Mouse (Mus musculus): Measurements from ENCODE around the gene Adcy1. TPM values are rescaled to one million over a fixed set of nuclear protein-coding genes. Genes with fewer than 3 reads are reported as not detected.

Adcy1 gene
- total and polyA plus RNA-seq, 3 experiments: 0.03 to 0.38 TPM; not detected in 1

GRCm38 (mm10) chr11:7114312-7114711, 51.0 kb downstream of the Adcy1 start:
- Histone ChIP-seq H3K4me3 (replicated peaks in 1 of 3; ENCODE audit: low read depth in 2 of 3, low read length in 2 of 3, poor library complexity in 1 of 3) (no peak overlapping the region), H3K79me2 (replicated peaks; ENCODE audit: control insufficient read depth, extremely low read depth, insufficient read depth, poor library complexity, severe bottlenecking) (no peaks in the 10 kb centered on the region), H3K9ac (ENCODE audit: insufficient read depth, low read depth) (no peak overlapping the region), H3K9me3 (replicated peaks; ENCODE audit: low read length) (no peaks in the 10 kb centered on the region), H3K27ac (ENCODE audit: insufficient read depth, low read depth) (no peak overlapping the region), H3K27me3 (replicated peaks) (peaks cover 78% of the 10 kb centered on the region), H3K4me2 (ENCODE audit: insufficient read depth, low read depth, poor library complexity, severe bottlenecking) (no peak overlapping the region), H3K4me1 (ENCODE audit: control insufficient read depth in 1 of 2, insufficient read depth in 2 of 2) (no peaks in the 10 kb centered on the region), H3K36me3 (replicated peaks in 1 of 2; ENCODE audit: control insufficient read depth in 1 of 2, insufficient read depth in 1 of 2, low read length in 1 of 2) (no peaks in the 10 kb centered on the region)
- dilution Hi-C loops (cut with MboI; ENCODE audit: extremely low pct_ligation_motif_present, extremely low pct_unique_long_range_greater_than_20kb, low sequenced_read_pairs) (no loop called here), in situ Hi-C loops (cut with MboI; ENCODE audit: low pct_ligation_motif_present, low pct_unique_long_range_greater_than_20kb, low sequenced_read_pairs) (no loop called here)
- TF ChIP-seq MAX (IDR thresholded peaks at IDR 0.05; ENCODE audit: low read length): no peak
- no peak for TF ChIP-seq SMC3 (IDR thresholded peaks at IDR 0.05; ENCODE audit: low read depth, low read length)
- TF ChIP-seq CTCF (conservative IDR thresholded peaks at IDR 0.05 in 1 of 2, IDR thresholded peaks at IDR 0.05 in 1 of 2; ENCODE audit: low read depth in 2 of 2, low read length in 2 of 2): no peak
- TF ChIP-seq JUN (IDR thresholded peaks at IDR 0.05; ENCODE audit: insufficient read depth, low read depth, low read length): no peak
- TF ChIP-seq CHD1 (IDR thresholded peaks at IDR 0.05; ENCODE audit: low read depth, low read length): no peak
- TF ChIP-seq POLR2A (IDR thresholded peaks at IDR 0.05; ENCODE audit: low read depth, low read length): no peak
- TF ChIP-seq MAZ (IDR thresholded peaks at IDR 0.05; ENCODE audit: low read depth, low read length): no peak
- TF ChIP-seq JUND (conservative IDR thresholded peaks at IDR 0.05; ENCODE audit: low read depth, low read length): no peak
- TF ChIP-seq USF2 (conservative IDR thresholded peaks at IDR 0.05; ENCODE audit: low read depth, low read length): no peak
- TF ChIP-seq SIN3A (IDR thresholded peaks at IDR 0.05; ENCODE audit: low read length): no peak
- no peak for TF ChIP-seq ZC3H11A (IDR thresholded peaks at IDR 0.05; ENCODE audit: low read depth, low read length)
- TF ChIP-seq UBTF (IDR thresholded peaks at IDR 0.05; ENCODE audit: low read depth, low read length): no peak
- no peak for TF ChIP-seq ETS1 (conservative IDR thresholded peaks at IDR 0.05; ENCODE audit: low read depth, low read length)
- TF ChIP-seq TBP (conservative IDR thresholded peaks at IDR 0.05; ENCODE audit: low read depth, low read length): no peak
- no peak for TF ChIP-seq RAD21 (IDR thresholded peaks at IDR 0.05; ENCODE audit: low read depth, low read length)
- no peak for TF ChIP-seq GABPA (IDR thresholded peaks at IDR 0.05; ENCODE audit: insufficient replicate concordance, low read depth, low read length)
- TF ChIP-seq ZKSCAN1 (IDR thresholded peaks at IDR 0.05; ENCODE audit: borderline replicate concordance, low read depth, low read length): no peak
- TF ChIP-seq E2F4 (IDR thresholded peaks at IDR 0.05; ENCODE audit: insufficient replicate concordance, low read depth, low read length): no peak
- DNase-seq (ENCODE audit: extremely low read depth): no peak

DNA sequence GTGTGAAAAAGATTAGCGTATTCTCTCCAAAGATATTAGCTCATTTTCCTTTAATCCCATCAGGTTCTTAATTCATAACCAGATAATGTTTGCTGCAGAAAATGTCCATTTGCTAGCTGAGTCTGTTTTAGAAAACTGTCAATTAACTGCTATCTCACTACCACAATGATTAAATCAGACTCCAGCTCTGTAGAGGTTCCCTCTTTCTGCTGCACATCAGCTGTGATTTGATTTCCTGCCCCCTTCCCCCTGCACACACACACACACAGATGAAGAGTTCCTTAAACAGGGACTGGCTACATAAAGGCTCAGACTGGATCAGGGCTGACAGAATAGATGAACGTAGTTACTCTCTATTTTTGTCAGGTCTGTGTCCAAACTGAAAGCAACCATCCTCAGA, 53.4 kb downstream of the Adcy1 start:
- in situ Hi-C loops (cut with MboI; ENCODE audit: low pct_ligation_motif_present, low pct_unique_long_range_greater_than_20kb, low sequenced_read_pairs) (no loop called here), dilution Hi-C loops (cut with MboI; ENCODE audit: extremely low pct_ligation_motif_present, extremely low pct_unique_long_range_greater_than_20kb, low sequenced_read_pairs) (no loop called here)
- TF ChIP-seq GABPA (IDR thresholded peaks at IDR 0.05; ENCODE audit: insufficient replicate concordance, low read depth, low read length) (no peak), CHD1 (IDR thresholded peaks at IDR 0.05; ENCODE audit: low read depth, low read length) (no peak), USF1 (IDR thresholded peaks at IDR 0.05; ENCODE audit: low read depth, low read length) (no peak), ELF1 (IDR thresholded peaks at IDR 0.05; ENCODE audit: low read depth, low read length) (no peak), TCF12 (IDR thresholded peaks at IDR 0.05; ENCODE audit: low read depth, low read length) (no peak), RAD21 (IDR thresholded peaks at IDR 0.05; ENCODE audit: low read depth, low read length) (no peak)

More for the DNA sequence above, 53.4 kb downstream of the Adcy1 start:
- Histone ChIP-seq H3K4me3 (replicated peaks in 1 of 3; ENCODE audit: low read depth in 2 of 3, low read length in 2 of 3, poor library complexity in 1 of 3) (no peak overlapping the region), H3K27ac (ENCODE audit: insufficient read depth, low read depth) (no peak overlapping the region), H3K36me3 (replicated peaks in 1 of 2; ENCODE audit: control insufficient read depth in 1 of 2, insufficient read depth in 1 of 2, low read length in 1 of 2) (no peaks in the 10 kb centered on the region), H3K27me3 (replicated peaks) (peaks cover 70% of the 10 kb centered on the region), H3K9ac (ENCODE audit: insufficient read depth, low read depth) (no peak overlapping the region), H3K4me2 (ENCODE audit: insufficient read depth, low read depth, poor library complexity, severe bottlenecking) (no peak overlapping the region), H3K79me2 (replicated peaks; ENCODE audit: control insufficient read depth, extremely low read depth, insufficient read depth, poor library complexity, severe bottlenecking) (no peaks in the 10 kb centered on the region), H3K9me3 (replicated peaks; ENCODE audit: low read length) (no peaks in the 10 kb centered on the region), H3K4me1 (ENCODE audit: control insufficient read depth in 1 of 2, insufficient read depth in 2 of 2) (no peaks in the 10 kb centered on the region)
- DNase-seq (ENCODE audit: extremely low read depth): no peak
